Mouse (Mus musculus): ENCODE results near the gene Fam171a1.

Fam171a1 gene

DNA sequence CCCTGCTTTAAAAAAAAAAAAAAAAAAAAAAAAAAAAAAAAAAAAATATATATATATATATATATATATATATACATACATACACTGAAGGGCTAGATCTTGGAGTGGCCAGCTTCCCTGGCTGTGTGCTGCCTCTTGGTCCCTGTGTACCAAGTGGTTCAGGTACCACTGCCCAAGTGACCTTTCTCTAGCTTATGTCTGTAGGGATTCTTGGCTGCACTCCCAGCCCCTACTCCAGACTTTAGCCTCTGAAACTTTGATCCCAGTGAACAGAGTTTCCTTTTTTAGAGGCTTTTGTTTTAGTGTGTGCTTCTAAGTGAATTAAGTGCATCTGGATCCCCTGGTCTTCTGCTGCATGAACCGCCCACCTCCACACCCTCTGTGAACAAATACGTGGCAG, 24.3 kb downstream of the Fam171a1 start:
- no peak for DNase-seq (ENCODE audit: extremely low read depth, low read depth)

DNA sequence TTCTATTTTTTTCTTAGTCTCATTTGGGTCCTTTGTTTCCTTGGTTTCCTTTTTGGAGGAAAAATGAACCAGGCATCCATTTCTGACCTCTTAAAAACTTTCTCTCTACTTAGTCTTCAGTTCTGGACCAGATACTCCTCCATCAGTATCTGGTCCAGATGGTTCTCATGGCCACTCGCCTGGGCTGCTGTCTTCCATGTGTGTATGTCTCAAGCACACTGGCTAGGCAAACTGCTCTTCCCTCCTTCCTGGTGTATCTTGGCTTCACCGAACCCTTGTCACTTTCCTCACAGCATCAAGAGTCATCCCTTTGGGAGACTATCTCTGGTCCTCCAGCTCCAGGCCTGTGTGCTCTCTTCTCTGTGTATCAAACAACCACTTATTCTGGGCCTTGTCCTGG, 25.0 kb downstream of the Fam171a1 start:
- no peak for DNase-seq (ENCODE audit: extremely low read depth, low read depth)

DNA sequence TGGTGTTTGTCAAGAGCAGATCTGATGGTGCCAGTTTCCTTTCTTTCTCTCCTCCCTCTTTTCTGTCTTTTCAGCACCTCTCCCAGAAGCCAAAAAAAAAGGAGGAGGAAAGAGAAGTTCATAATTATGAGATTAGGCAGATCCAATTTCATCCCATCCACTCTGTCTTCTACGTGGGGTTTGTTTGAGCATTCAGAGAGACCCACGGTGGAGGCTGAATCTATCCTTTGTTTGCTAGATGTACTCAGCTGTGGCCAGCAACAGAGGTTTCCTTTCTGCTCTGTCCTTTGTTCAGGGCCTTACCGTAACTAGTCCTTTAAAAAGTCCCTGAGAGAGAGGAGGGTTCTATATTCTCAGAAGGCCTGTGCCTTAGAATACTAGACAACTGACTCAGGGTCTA, 25.6 kb downstream of the Fam171a1 start:
- no peak for DNase-seq (ENCODE audit: extremely low read depth, low read depth)

- DNase-seq (ENCODE audit: extremely low read depth, low read depth), result no peak
Observed at GRCm38 (mm10) chr2:3140585-3140984, 26.6 kb downstream of the Fam171a1 start.

GRCm38 (mm10) chr2:3141804-3142203, 27.8 kb downstream of the Fam171a1 start:
- DNase-seq (ENCODE audit: extremely low read depth, low read depth), result no peak

DNA sequence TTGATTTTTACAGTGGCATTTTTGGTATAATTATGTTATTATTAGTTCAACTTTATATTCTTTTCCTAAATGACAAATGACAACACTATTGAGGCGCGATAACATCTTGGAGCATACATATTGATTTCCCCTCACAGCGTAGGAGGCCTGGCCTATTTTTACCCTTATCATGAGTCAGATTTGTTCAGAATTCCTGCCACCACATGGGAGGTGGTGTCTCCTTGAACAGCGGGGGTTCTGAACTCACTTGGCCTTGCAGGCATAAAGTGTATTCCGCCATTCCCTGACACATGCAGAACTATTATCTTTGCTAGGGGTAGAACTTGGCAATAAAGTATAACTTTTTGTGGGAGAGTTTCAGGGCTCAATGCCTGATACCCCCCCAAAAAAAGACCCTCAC, 30.3 kb downstream of the Fam171a1 start:
- DNase-seq (ENCODE audit: extremely low read depth, low read depth), result no peak

DNA sequence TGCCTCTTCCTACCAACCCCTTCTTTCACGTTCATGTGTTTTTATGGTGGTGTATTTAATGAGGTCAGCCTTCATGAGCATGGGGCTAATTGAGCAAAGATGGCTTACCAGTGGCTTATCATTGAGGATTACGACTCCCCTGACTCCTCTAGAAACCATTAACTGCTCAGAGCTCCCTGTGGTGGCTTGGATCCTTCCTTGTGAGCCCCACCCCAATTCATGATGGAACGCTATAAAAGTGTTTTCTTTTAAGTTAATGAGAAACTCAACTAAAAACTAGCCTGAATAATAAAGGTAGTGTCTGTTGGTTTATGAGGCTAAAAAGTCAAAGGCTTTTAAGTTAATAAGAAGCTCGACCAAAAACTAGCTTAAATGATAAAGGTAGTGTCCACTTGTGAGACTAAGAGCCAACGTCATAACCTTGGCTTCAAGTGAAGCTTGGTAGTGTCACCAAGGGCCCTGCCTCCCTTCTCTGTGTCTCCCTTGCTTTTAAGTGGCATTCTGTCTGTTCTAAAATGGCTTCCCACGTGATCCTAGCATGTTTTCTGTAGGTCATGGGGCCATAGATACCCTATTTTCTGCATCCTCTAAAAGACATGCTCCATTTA, 33.6 kb downstream of the Fam171a1 start:
- no peak for DNase-seq (ENCODE audit: extremely low read depth, low read depth)

GRCm38 (mm10) chr2:3148731-3149130, 34.7 kb downstream of the Fam171a1 start:
- DNase-seq (ENCODE audit: extremely low read depth, low read depth), result no peak

GRCm38 (mm10) chr2:3150324-3150723, 36.3 kb downstream of the Fam171a1 start:
- DNase-seq (ENCODE audit: extremely low read depth, low read depth), result no peak

DNA sequence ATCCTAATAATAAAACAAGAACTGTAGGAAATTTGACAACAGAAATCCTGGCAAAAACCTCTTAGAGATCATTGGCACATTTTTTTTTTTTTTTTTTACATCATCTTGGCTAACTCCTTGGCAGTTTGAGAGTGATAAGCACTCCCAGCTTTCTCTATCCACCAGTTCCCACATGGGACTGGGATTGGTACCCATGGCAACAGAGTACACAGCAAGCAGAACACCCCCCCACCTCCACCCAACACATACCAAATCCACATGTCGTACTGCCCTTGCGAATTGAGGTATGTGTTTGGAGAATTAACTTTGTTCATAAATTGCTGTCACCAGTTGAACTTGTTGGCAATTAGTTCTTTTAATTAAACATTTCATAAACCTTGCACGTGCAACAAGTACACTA, 37.3 kb downstream of the Fam171a1 start:
- no peak for DNase-seq (ENCODE audit: extremely low read depth, low read depth)

- DNase-seq (ENCODE audit: extremely low read depth, low read depth), result no peak
Observed at GRCm38 (mm10) chr2:3154091-3154665, 40.2 kb downstream of the Fam171a1 start.

DNA sequence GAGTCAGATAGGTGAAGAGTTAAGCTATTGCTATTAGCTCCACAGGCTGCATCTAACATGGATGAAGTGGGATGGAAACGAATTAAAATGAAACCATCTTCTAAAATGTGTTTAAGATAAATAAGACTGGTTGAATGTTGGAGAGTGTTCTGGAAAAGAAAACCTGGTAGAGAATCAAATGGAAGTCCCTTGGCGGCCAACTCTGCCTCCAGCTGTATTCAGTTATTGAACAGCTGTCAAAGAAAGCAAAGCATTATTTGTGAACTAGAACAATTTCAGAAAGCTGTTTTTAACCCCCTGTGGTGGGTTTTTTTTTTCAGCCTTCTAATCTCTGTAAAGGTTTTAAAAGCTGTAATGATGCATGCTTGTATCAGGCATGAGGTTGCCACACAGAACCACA, 41.0 kb downstream of the Fam171a1 start:
- no peak for DNase-seq (ENCODE audit: extremely low read depth, low read depth)

GRCm38 (mm10) chr2:3157030-3157429, 43.0 kb downstream of the Fam171a1 start:
- no peak for DNase-seq (ENCODE audit: extremely low read depth, low read depth)

GRCm38 (mm10) chr2:3157661-3158344, 43.8 kb downstream of the Fam171a1 start:
- DNase-seq (ENCODE audit: extremely low read depth, low read depth), result no peak

DNA sequence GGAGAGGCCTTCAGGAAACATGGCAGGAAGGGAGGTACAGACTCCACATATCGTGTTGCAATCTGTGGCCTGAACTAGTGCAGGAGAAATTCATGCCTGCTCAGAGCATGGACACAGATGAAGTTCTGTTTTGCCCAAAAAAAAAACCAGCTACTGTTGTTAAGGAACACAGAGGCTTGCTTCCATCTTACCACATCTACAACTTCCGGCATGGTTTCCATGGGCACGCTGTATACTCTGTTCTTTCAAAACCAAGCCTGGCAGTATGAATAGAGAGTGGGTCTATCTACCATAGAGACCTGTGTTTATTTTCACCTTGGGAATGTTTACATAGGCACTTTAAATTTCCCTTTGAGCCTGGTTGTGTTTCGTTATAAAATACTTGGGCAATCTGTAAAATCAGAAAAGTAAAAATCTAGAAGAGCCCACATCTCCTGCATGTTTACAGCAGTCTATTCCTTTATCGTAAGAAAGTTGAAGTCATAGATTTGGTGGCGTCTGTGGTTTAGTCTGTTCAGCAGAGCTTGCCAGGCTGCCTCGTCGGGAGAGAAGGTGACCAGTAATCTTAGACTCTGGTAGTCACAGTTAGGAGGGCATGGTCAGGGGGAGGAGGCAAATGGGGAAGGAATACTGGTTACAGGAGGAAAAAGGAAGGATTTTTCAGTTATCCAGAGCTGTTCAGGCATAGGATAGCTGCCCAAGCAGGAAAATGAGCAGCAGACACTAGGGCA, 44.8 kb downstream of the Fam171a1 start:
- DNase-seq (ENCODE audit: extremely low read depth, low read depth), result no peak

DNA sequence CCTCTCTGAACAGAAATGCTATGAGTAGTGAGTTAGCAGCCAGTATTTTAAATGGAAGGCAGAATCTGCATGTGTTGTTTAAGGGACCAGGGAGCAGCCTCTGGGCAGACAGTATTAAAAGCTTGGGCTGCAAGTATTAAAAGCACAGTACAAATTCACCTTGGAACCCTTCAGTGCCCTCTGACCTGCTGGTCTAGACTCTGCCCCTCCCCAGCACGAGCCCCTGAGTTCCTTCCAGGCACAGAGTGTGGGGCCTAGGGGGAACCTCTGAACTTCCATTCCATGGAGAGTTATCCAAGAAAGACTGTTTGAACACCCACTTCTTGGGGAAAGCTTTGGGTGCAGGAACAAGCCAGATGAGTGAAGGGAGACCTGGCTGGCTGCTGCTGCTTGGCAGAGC, 47.6 kb downstream of the Fam171a1 start:
- no peak for DNase-seq (ENCODE audit: extremely low read depth, low read depth)

DNA sequence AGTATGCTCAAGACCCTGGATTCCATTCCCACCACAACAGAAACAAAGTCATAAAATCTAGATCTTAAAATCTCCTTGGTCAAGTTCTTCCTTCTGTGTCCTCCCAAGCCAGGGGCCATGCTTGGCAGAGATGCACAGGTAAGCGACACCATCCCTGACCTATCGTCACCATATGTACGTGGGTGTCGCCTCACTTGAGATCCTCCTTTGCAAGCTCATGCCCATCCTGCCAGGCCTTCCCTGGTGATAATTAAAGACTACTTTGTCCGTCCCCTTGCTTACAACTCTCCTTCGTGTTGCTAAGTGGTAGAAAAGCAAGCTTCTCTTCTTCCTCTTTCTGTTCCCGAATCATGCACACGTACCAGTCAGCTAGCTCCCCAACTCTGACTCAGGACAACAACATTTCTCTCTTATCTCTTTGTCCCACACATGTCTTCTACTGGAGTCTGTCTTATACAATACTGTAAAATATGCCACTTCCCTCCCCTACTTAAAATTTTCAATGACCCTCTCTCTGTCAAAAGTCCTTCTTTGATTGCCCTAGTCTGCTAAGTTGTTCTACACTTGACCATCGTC, 49.6 kb downstream of the Fam171a1 start:
- DNase-seq (ENCODE audit: extremely low read depth, low read depth), result peak; percentile 95

DNA sequence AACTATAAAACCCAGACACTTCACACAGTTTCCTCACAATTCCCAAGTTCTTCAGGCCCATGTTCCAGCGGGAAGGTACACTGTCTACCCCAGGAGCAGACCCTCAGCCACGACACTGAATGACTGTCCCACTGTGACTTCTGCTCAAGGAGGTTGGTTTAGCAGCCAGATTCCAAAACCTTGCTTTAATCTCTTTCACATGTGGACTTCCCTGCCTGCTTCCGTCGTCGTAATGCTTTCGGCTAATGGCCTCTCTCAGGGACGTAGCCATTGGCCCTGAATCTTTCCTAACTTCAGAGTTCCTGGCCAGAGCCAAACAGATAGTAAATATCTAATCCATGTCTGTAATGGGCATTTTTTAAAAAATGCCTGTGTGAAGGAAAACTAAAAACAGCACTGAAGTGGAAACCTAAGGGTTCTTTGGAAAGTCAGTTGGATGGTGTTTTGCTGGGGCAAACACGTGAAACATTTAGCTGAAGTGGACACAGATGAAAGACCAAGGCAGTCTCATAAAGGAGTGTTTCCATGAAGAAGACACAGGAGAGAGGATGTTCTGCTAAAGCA, 51.1 kb downstream of the Fam171a1 start:
- no peak for DNase-seq (ENCODE audit: extremely low read depth, low read depth)

GRCm38 (mm10) chr2:3165890-3166605, 52.0 kb downstream of the Fam171a1 start:
- DNase-seq (ENCODE audit: extremely low read depth, low read depth), result no peak

DNA sequence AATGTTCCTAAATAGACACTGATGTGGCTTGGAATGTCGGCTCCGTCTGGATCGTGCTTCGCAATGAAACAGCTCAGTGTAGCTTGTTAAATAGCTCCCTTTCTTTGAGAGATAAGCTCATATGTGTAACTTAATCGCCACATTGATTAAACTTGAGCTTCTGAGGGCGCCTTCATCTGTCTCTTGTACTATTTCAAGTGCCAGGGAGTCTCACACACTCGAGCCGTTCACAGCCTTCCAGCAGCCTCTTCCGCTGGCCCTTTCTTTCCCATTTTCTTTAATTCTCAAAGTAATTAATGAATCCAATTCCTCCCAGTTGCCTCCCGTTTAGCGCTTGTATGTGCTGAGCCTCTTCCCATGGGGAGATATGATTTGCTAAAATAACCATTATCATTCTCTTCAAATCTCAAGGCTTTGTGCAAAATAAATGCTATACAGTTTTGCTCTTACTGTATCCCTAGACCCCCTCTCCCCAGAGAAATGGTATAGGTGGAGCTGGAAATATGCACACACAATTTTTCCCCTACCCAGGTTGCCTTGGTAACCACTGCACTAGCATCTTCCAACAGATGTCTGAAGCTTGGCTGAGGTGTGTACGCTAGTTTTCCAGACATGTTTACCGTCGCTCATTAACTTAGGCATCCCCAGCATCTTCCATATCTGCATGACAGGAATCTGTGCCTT, 54.8 kb downstream of the Fam171a1 start:
- DNase-seq (ENCODE audit: extremely low read depth, low read depth), result no peak

GRCm38 (mm10) chr2:3169403-3169747, 55.4 kb downstream of the Fam171a1 start:
- no peak for DNase-seq (ENCODE audit: extremely low read depth, low read depth)
